Mouse (Mus musculus): ENCODE data around the gene Lrch1. TPM values are rescaled to one million over a fixed set of nuclear protein-coding genes. Genes with fewer than 3 reads are reported as not detected.

Lrch1 gene
- polyA plus RNA-seq, 1 experiment from 2014 or later, result 12.5 TPM

GRCm38 (mm10) chr14:74919132-74919531 is 28.5 kb downstream of the Lrch1 start:
- WGBS, result 76% methylated on average over 7 of the region's 7 CpGs
- ATAC-seq (replicated peaks; ENCODE audit: extremely low read depth, insufficient read depth, low FRiP score), result no peak
- H3K9me3 ChIP-seq (replicated peaks; ENCODE audit: control insufficient read depth, low read length), result no peaks in the 10 kb centered on the region
- peaks cover 3% of the 10 kb centered on the region; the same call in 1 of the 2 replicates for H3K36me3 ChIP-seq (ENCODE audit: control insufficient read depth, insufficient read depth)
- no peak overlapping the region for H3K27ac ChIP-seq (ENCODE audit: low read length)
- no peak overlapping the region for H3K4me3 ChIP-seq (ENCODE audit: low read length)
- no peaks in the 10 kb centered on the region for H3K27me3 ChIP-seq (ENCODE audit: control insufficient read depth, insufficient read depth, low read length)
- H3K4me1 ChIP-seq (ENCODE audit: control insufficient read depth, insufficient read depth, low read length), result peaks cover 37% of the 10 kb centered on the region
- H3K4me2 ChIP-seq (ENCODE audit: low read depth, low read length), result no peak overlapping the region
- no peak overlapping the region for H3K9ac ChIP-seq (ENCODE audit: low read length)

DNA sequence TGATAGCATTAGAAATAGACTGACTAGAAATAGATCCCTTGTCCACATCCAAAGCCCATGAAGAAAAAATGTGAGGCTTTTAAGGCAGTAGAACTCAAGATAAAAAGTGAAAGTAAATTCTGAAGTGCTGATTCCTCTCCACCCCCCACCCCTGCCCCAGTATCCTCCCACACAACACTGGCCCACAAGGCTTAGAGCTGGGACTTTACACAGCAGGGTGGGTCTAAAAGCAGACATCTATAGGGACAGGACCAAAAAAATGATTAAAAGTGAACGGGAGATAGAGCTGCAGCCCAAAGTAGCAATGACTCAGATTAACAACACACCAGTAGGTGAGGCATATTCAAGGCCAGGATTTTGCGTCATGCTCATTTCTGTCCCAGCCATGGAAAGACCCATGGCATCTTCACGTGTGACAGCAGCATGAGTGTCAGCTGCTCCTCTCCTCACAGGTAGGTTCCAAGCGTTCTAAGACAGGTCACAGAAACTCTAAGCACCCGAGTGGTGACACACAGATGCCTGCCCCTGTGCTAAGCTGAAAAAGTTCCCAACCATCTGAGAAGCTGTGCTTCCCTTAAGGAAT is 29.1 kb downstream of the Lrch1 start:
- Histone ChIP-seq H3K27me3 (ENCODE audit: control insufficient read depth, insufficient read depth, low read length) (no peaks in the 10 kb centered on the region), H3K4me1 (ENCODE audit: control insufficient read depth, insufficient read depth, low read length) (peaks cover 38% of the 10 kb centered on the region), H3K4me2 (ENCODE audit: low read depth, low read length) (no peak overlapping the region), H3K9ac (ENCODE audit: low read length) (no peak overlapping the region), H3K9me3 (replicated peaks; ENCODE audit: control insufficient read depth, low read length) (no peaks in the 10 kb centered on the region), H3K27ac (ENCODE audit: low read length) (0 out of 2 replicates have a peak overlapping the region, but pooled peaks have one; percentile 2), H3K4me3 (ENCODE audit: low read length) (no peak overlapping the region), H3K36me3 (ENCODE audit: control insufficient read depth, insufficient read depth) (peaks cover 3% of the 10 kb centered on the region; the same call in 1 of the 2 replicates)
- WGBS, result 78% methylated on average over 5 of the region's 5 CpGs
- ATAC-seq (replicated peaks; ENCODE audit: extremely low read depth, insufficient read depth, low FRiP score), result no peak

- H3K4me2 ChIP-seq (ENCODE audit: low read depth, low read length), result no peak overlapping the region
- WGBS, result 68% methylated on average over 5 of the region's 5 CpGs
- peaks cover 41% of the 10 kb centered on the region for H3K4me1 ChIP-seq (ENCODE audit: control insufficient read depth, insufficient read depth, low read length)
- H3K9ac ChIP-seq (ENCODE audit: low read length), result no peak overlapping the region
- no peak overlapping the region for H3K4me3 ChIP-seq (ENCODE audit: low read length)
- H3K27ac ChIP-seq (ENCODE audit: low read length), result no peak overlapping the region
- H3K9me3 ChIP-seq (replicated peaks; ENCODE audit: control insufficient read depth, low read length), result no peaks in the 10 kb centered on the region
- ATAC-seq (replicated peaks; ENCODE audit: extremely low read depth, insufficient read depth, low FRiP score), result no peak
- no peaks in the 10 kb centered on the region for H3K27me3 ChIP-seq (ENCODE audit: control insufficient read depth, insufficient read depth, low read length)
- peaks cover 3% of the 10 kb centered on the region; the same call in 1 of the 2 replicates for H3K36me3 ChIP-seq (ENCODE audit: control insufficient read depth, insufficient read depth)
Observed at GRCm38 (mm10) chr14:74917504-74918124, 30.1 kb downstream of the Lrch1 start.

DNA sequence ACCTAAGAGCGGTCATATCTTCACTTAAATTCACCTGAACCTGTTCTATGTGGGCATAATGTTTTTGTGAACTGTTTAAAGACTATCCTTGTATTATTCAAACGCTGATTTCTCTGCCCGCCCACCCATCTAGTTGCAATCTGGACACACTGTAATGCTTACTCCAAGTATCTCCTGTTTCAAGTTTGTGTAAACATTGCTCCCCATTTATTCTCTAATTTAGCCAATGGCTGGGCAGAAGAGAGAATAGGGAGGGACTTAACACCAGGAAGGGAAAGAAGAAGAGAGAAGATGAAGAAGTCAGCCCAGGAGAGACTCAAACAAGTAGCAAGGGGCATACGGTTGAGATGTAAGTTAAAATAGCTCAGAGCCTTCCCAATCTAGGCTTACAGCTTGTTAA is 31.0 kb downstream of the Lrch1 start:
- H3K4me2 ChIP-seq (ENCODE audit: low read depth, low read length), result no peak overlapping the region
- ATAC-seq (replicated peaks; ENCODE audit: extremely low read depth, insufficient read depth, low FRiP score), result no peak
- H3K4me1 ChIP-seq (ENCODE audit: control insufficient read depth, insufficient read depth, low read length), result peaks cover 42% of the 10 kb centered on the region
- H3K36me3 ChIP-seq (ENCODE audit: control insufficient read depth, insufficient read depth), result peaks cover 3% of the 10 kb centered on the region; the same call in 1 of the 2 replicates
- WGBS, result 84% methylated on average over 4 of the region's 4 CpGs
- H3K4me3 ChIP-seq (ENCODE audit: low read length), result no peak overlapping the region
- no peaks in the 10 kb centered on the region for H3K27me3 ChIP-seq (ENCODE audit: control insufficient read depth, insufficient read depth, low read length)
- no peaks in the 10 kb centered on the region for H3K9me3 ChIP-seq (replicated peaks; ENCODE audit: control insufficient read depth, low read length)
- no peak overlapping the region for H3K9ac ChIP-seq (ENCODE audit: low read length)
- H3K27ac ChIP-seq (ENCODE audit: low read length), result no peak overlapping the region

DNA sequence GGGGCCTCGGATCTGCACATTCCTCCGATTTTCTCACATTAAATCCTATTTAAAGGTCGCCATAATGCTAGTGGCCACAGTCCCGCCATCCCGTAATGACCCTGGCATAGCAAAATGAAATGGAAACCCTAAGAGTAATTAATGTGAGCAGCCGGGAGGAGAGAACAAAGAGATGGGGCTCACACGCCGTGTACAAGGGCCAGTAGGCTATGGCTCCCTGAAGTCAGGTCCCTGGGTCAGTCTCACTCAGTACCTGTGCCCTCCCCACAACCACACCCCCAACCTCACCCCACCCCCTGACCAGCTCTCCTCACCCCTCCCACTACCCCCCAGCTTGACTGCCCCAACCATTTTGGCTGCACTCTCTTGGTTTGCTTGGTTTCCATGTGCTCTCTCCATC is 31.6 kb downstream of the Lrch1 start:
- Histone ChIP-seq H3K36me3 (ENCODE audit: control insufficient read depth, insufficient read depth) (peaks cover 3% of the 10 kb centered on the region; the same call in 1 of the 2 replicates), H3K27ac (ENCODE audit: low read length) (no peak overlapping the region), H3K4me2 (ENCODE audit: low read depth, low read length) (no peak overlapping the region), H3K27me3 (ENCODE audit: control insufficient read depth, insufficient read depth, low read length) (no peaks in the 10 kb centered on the region), H3K4me1 (ENCODE audit: control insufficient read depth, insufficient read depth, low read length) (peaks cover 44% of the 10 kb centered on the region), H3K9me3 (replicated peaks; ENCODE audit: control insufficient read depth, low read length) (no peaks in the 10 kb centered on the region), H3K4me3 (ENCODE audit: low read length) (no peak overlapping the region), H3K9ac (ENCODE audit: low read length) (no peak overlapping the region)
- no peak for ATAC-seq (replicated peaks; ENCODE audit: extremely low read depth, insufficient read depth, low FRiP score)
- 91% methylated on average over 8 of the region's 8 CpGs for whole genome bisulfite sequencing

- H3K9ac ChIP-seq (ENCODE audit: low read length), result no peak overlapping the region
- no peak overlapping the region for H3K27ac ChIP-seq (ENCODE audit: low read length)
- H3K4me2 ChIP-seq (ENCODE audit: low read depth, low read length), result no peak overlapping the region
- H3K36me3 ChIP-seq (ENCODE audit: control insufficient read depth, insufficient read depth), result peaks cover 3% of the 10 kb centered on the region; the same call in 1 of the 2 replicates
- H3K9me3 ChIP-seq (replicated peaks; ENCODE audit: control insufficient read depth, low read length), result no peaks in the 10 kb centered on the region
- no peaks in the 10 kb centered on the region for H3K27me3 ChIP-seq (ENCODE audit: control insufficient read depth, insufficient read depth, low read length)
- H3K4me3 ChIP-seq (ENCODE audit: low read length), result no peak overlapping the region
- 93% methylated on average over 2 of the region's 2 CpGs for WGBS
- ATAC-seq (replicated peaks; ENCODE audit: extremely low read depth, insufficient read depth, low FRiP score), result no peak
- H3K4me1 ChIP-seq (ENCODE audit: control insufficient read depth, insufficient read depth, low read length), result peaks cover 47% of the 10 kb centered on the region
Observed at GRCm38 (mm10) chr14:74915658-74916057, 32.0 kb downstream of the Lrch1 start.

- Histone ChIP-seq H3K4me1 (ENCODE audit: control insufficient read depth, insufficient read depth, low read length) (peaks cover 53% of the 10 kb centered on the region), H3K4me3 (ENCODE audit: low read length) (no peak overlapping the region), H3K27me3 (ENCODE audit: control insufficient read depth, insufficient read depth, low read length) (no peaks in the 10 kb centered on the region), H3K4me2 (ENCODE audit: low read depth, low read length) (no peak overlapping the region), H3K9me3 (replicated peaks; ENCODE audit: control insufficient read depth, low read length) (no peaks in the 10 kb centered on the region), H3K9ac (ENCODE audit: low read length) (no peak overlapping the region), H3K27ac (ENCODE audit: low read length) (no peak overlapping the region), H3K36me3 (ENCODE audit: control insufficient read depth, insufficient read depth) (no peaks in the 10 kb centered on the region)
- ATAC-seq (replicated peaks; ENCODE audit: extremely low read depth, insufficient read depth, low FRiP score), result no peak
- 65% methylated on average over 9 of the region's 9 CpGs for WGBS
Observed at GRCm38 (mm10) chr14:74915025-74915424, 32.7 kb downstream of the Lrch1 start.

DNA sequence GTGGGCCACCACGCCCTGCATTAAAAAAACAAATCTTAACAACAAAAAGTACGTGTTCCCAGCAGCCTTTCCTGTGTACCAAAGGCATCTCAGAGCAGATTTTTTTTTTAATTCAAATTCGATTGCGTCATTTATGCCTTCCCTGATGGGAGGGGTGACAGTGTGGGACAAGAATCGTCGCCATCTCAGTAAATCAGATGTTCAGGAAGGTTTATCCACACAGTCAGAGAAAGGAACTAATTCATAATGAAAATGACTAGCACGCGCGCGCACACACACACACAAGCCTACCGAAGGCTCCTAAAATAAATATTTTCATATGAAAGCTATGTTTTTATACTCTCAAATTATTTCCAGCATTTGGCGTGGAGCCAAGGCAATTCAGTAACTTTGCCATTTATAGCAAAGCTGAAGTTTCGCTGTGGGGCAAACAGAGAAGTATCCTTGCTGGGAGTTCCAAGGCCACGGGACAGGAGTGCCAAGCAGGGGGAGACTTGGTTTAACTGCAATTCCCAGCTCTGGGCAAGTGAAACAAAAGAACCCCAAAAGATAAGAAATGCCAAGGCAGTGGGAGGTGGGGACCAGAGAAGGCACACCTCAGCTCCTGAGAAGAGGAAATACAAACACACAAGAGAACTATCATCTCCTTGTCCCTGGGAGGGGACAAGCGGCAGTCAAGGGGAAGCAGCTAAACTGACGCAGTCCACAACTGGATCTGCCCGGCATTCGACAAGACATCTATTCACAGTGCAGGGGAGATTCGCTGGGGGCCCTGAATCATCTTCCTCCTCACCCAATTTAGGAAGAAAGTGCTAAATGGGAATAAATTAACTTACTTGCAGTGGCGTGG is 34.1 kb downstream of the Lrch1 start:
- H3K9ac ChIP-seq (ENCODE audit: low read length), result peak overlapping the region; percentile 44; the same call in 1 of the 2 replicates
- peak overlapping the region; percentile 55 for H3K27ac ChIP-seq (ENCODE audit: low read length)
- peak overlapping the region; percentile 12; the same call in 1 of the 2 replicates for H3K4me2 ChIP-seq (ENCODE audit: low read depth, low read length)
- 64% methylated on average over 20 of the region's 20 CpGs for WGBS
- no peak overlapping the region for H3K4me3 ChIP-seq (ENCODE audit: low read length)
- ATAC-seq (replicated peaks; ENCODE audit: extremely low read depth, insufficient read depth, low FRiP score), result no peak
- peaks cover 51% of the 10 kb centered on the region for H3K4me1 ChIP-seq (ENCODE audit: control insufficient read depth, insufficient read depth, low read length)
- no peaks in the 10 kb centered on the region for H3K36me3 ChIP-seq (ENCODE audit: control insufficient read depth, insufficient read depth)
- H3K9me3 ChIP-seq (replicated peaks; ENCODE audit: control insufficient read depth, low read length), result no peaks in the 10 kb centered on the region
- H3K27me3 ChIP-seq (ENCODE audit: control insufficient read depth, insufficient read depth, low read length), result no peaks in the 10 kb centered on the region
